In genomic region chr12:117330418-117330817, GRCm38 (mm10) we compare ENCODE assay signal across 16 mouse cellular contexts.
DNase-seq lines count a peak whose midpoint lies in the region; ATAC-seq and TF ChIP-seq lines count a peak whose summit lies in the region.
"Had no signal": no experiment of that assay in that cellular context is flagged by ENCODE, and none has a peak within 500 bp of the region (broad histone marks: within the 10 kb centered on the region; RNA-seq: fewer than 3 reads in every experiment).

No protein-coding gene starts in this region.

- H3K36me3 ChIP-seq in intestine, postnatal 0 days (ENCODE audit: control insufficient read depth, insufficient read depth) = no peaks in the 10 kb centered on the region
- no peaks in the 10 kb centered on the region for H3K36me3 ChIP-seq in intestine, embryonic 16.5 days (ENCODE audit: control insufficient read depth, insufficient read depth, low read length)
- no peaks in the 10 kb centered on the region for H3K36me3 ChIP-seq in ES-E14 (ENCODE audit: control insufficient read depth, insufficient read depth, low read length, poor library complexity, severe bottlenecking)
- H3K36me3 ChIP-seq: embryonic facial prominence, embryonic 12.5 days; limb, embryonic 13.5 days had no signal

- no peak overlapping the region for H3K4me2 ChIP-seq in intestine, postnatal 0 days (replicated peaks; ENCODE audit: low read depth)
- H3K4me2 ChIP-seq in intestine, embryonic 16.5 days (ENCODE audit: low read depth, low read length) = no peak overlapping the region
- H3K4me2 ChIP-seq: embryonic facial prominence, embryonic 12.5 days; limb, embryonic 13.5 days had no signal

- peak; percentile 5 for DNase-seq in lung, postnatal 36 days
- DNase-seq in lung, adult 2 months = no peak
- DNase-seq in ES-E14 (ENCODE audit: low read depth, low spot score) = peak; percentile 19
- peak; percentile 14 for DNase-seq in naive thymus-derived CD4-positive, alpha-beta T cell, adult 2 months (ENCODE audit: low read depth)
- no peak for DNase-seq in adrenal gland, adult 18-20 months (ENCODE audit: low spot score in 2 of 2)
- DNase-seq: adrenal gland, postnatal 36 days; cerebellum, postnatal 25 days; heart, postnatal 10 days; kidney, postnatal 25 days; midbrain, embryonic 14.5 days; right cerebral cortex, postnatal 25 days had no signal

- no peaks in the 10 kb centered on the region for H3K9me3 ChIP-seq in intestine, postnatal 0 days (ENCODE audit: control insufficient read depth)
- 0 out of 2 replicates have a peak, but pooled peaks cover 3% of the 10 kb centered on the region for H3K9me3 ChIP-seq in intestine, embryonic 16.5 days (ENCODE audit: control insufficient read depth, low read length)
- no peaks in the 10 kb centered on the region for H3K9me3 ChIP-seq in ES-E14 (ENCODE audit: control insufficient read depth, insufficient read depth, low read depth, low read length)

- TF ChIP-seq CTCF in intestine, postnatal 0 days (IDR thresholded peaks at IDR 0.05; ENCODE audit: low read depth) = peak; percentile 37; the same call in 1 of the 2 replicates
- no peak for TF ChIP-seq CTCF in lung, adult 2 months (IDR thresholded peaks at IDR 0.05; ENCODE audit: insufficient read depth, low read length)

- H3K4me1 ChIP-seq in intestine, postnatal 0 days (replicated peaks; ENCODE audit: control insufficient read depth, insufficient read depth, low read length) = no peaks in the 10 kb centered on the region
- no peaks in the 10 kb centered on the region for H3K4me1 ChIP-seq in intestine, embryonic 16.5 days (ENCODE audit: control insufficient read depth, insufficient read depth, low read length)
- H3K4me1 ChIP-seq in lung, adult 2 months (ENCODE audit: control insufficient read depth, insufficient read depth, low read length) = no peaks in the 10 kb centered on the region
- no peaks in the 10 kb centered on the region for H3K4me1 ChIP-seq in ES-E14 (ENCODE audit: control insufficient read depth in 2 of 2, insufficient read depth in 2 of 2, low read length in 2 of 2, poor library complexity in 1 of 2)
- H3K4me1 ChIP-seq: embryonic facial prominence, embryonic 12.5 days; limb, embryonic 13.5 days had no signal

- no peak overlapping the region for H3K9ac ChIP-seq in intestine, postnatal 0 days (ENCODE audit: low read depth, low read length)
- no peak overlapping the region for H3K9ac ChIP-seq in intestine, embryonic 16.5 days (ENCODE audit: low read depth, low read length)
- no peak overlapping the region for H3K9ac ChIP-seq in ES-E14 (ENCODE audit: insufficient read depth, low read depth, low read length, poor library complexity, severe bottlenecking)
- H3K9ac ChIP-seq: embryonic facial prominence, embryonic 12.5 days; limb, embryonic 13.5 days had no signal

- in situ Hi-C loops in ES-E14 (cut with MboI; ENCODE audit: low sequenced_read_pairs in 2 of 2, unreplicated experiment in 2 of 2) = loop anchor here in 1 of 2 experiments (25.0 kb wide), 1 partner anchor 693 kb away; no protein-coding TSS in a partner anchor

- no peak for ATAC-seq in intestine, postnatal 0 days
- ATAC-seq in intestine, embryonic 16.5 days = no peak
- ATAC-seq: inflammation-experienced regulatory T-cells, adult 6 months had no signal

- H3K27me3 ChIP-seq in intestine, postnatal 0 days (replicated peaks; ENCODE audit: control insufficient read depth, insufficient read depth, low read length) = no peaks in the 10 kb centered on the region
- no peaks in the 10 kb centered on the region for H3K27me3 ChIP-seq in intestine, embryonic 16.5 days (replicated peaks; ENCODE audit: control insufficient read depth, insufficient read depth, low read length)
- H3K27me3 ChIP-seq: embryonic facial prominence, embryonic 12.5 days; limb, embryonic 13.5 days had no signal

- no peak overlapping the region for H3K27ac ChIP-seq in intestine, postnatal 0 days (ENCODE audit: low read depth, low read length)
- no peak overlapping the region for H3K27ac ChIP-seq in intestine, embryonic 16.5 days (ENCODE audit: low read length)
- no peak overlapping the region for H3K27ac ChIP-seq in ES-E14 (ENCODE audit: insufficient read depth, low read depth, low read length, poor library complexity, severe bottlenecking)
- H3K27ac ChIP-seq: embryonic facial prominence, embryonic 12.5 days; limb, embryonic 13.5 days had no signal

- no peak for TF ChIP-seq POLR2A in lung, adult 2 months (IDR thresholded peaks at IDR 0.05; ENCODE audit: borderline replicate concordance, extremely low read depth, low read depth, low read length)

- no peak overlapping the region for H3K4me3 ChIP-seq in intestine, postnatal 0 days (ENCODE audit: low read depth, low read length)
- no peak overlapping the region for H3K4me3 ChIP-seq in intestine, embryonic 16.5 days (ENCODE audit: low read length)
- H3K4me3 ChIP-seq in lung, adult 2 months (replicated peaks; ENCODE audit: extremely low read depth, low read depth, low read length) = no peak overlapping the region
- H3K4me3 ChIP-seq in ES-E14 (ENCODE audit: insufficient read depth in 1 of 2, low read depth in 1 of 2, low read length in 2 of 2, poor library complexity in 1 of 2, severe bottlenecking in 1 of 2) = no peak overlapping the region
- H3K4me3 ChIP-seq: embryonic facial prominence, embryonic 12.5 days; limb, embryonic 13.5 days had no signal

TF ChIP-seq in ES-E14, 5 proteins besides CTCF, POLR2A, EP300 and RAD21:
- no peak for TF ChIP-seq ZNF384 (IDR thresholded peaks at IDR 0.05; ENCODE audit: low read depth, low read length)
- TF ChIP-seq ZC3H11A (IDR thresholded peaks at IDR 0.05; ENCODE audit: borderline replicate concordance, low read depth, low read length) = peak; percentile 32; the same call in 1 of the 2 replicates

Comparison
In these comparisons a context has a peak if more than half of its experiments do, and no peak if none do; other contexts are left out.
1. DNase-seq: peak in lung, postnatal 36 days (single experiment), ES-E14 (single experiment) and naive thymus-derived CD4-positive, alpha-beta T cell, adult 2 months (single experiment); none in lung, adult 2 months (single experiment) and adrenal gland, adult 18-20 months (0 of 2).